Mouse (Mus musculus): Measurements from ENCODE around the gene Polr1a. TPM values are rescaled to one million over a fixed set of nuclear protein-coding genes. Genes with fewer than 3 reads are reported as not detected.

The Polr1a gene
- polyA plus RNA-seq, 1 experiment = not detected

GRCm38 (mm10) chr6:71987546-71988248, 78.8 kb downstream of the Polr1a start:
- Histone ChIP-seq H3K27ac (ENCODE audit: insufficient read depth, low read depth, low read length) (no peak overlapping the region), H3K4me1 (ENCODE audit: control insufficient read depth, insufficient read depth, low read length) (peaks cover 25% of the 10 kb centered on the region), H3K4me3 (ENCODE audit: insufficient read depth, low read depth, low read length) (no peak overlapping the region)
- TF ChIP-seq POLR2A (IDR thresholded peaks at IDR 0.05; ENCODE audit: insufficient read depth, low read depth, low read length) (no peak), CTCF (IDR thresholded peaks at IDR 0.05; ENCODE audit: insufficient read depth, low read depth, low read length) (no peak)
- 89% methylated on average over 7 of the region's 7 CpGs for WGBS

GRCm38 (mm10) chr6:71989647-71990351, 80.9 kb downstream of the Polr1a start:
- H3K27ac ChIP-seq (ENCODE audit: insufficient read depth, low read depth, low read length) = no peak overlapping the region
- no peak for TF ChIP-seq CTCF (IDR thresholded peaks at IDR 0.05; ENCODE audit: insufficient read depth, low read depth, low read length)
- 55% methylated on average over 8 of the region's 8 CpGs for WGBS
- peaks cover 25% of the 10 kb centered on the region for H3K4me1 ChIP-seq (ENCODE audit: control insufficient read depth, insufficient read depth, low read length)
- no peak overlapping the region for H3K4me3 ChIP-seq (ENCODE audit: insufficient read depth, low read depth, low read length)

DNA sequence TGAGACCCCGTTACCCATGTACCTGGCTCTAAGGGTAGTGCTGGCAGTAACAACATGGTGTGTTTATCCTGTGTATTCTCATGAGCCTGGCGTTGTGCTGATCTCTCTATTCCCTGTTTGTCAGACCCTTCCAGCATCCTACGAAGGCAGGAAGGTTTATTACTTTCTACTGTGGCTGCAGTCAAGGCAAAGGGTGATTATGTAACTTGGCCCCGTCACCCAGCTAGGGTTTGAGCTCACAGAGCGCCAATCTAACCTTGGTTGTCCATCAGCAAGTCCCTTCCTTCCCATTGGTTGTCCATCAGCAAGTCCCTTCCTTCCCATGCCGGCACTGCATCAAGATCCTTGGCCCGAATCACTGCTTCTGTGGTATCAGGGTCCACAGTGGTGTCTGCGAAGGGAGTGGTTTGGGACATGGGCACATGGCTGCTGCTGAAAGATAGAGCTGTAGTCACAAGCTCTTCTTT, 81.6 kb downstream of the Polr1a start:
- H3K4me3 ChIP-seq (ENCODE audit: insufficient read depth, low read depth, low read length) = no peak overlapping the region
- H3K27ac ChIP-seq (ENCODE audit: insufficient read depth, low read depth, low read length) = no peak overlapping the region
- H3K4me1 ChIP-seq (ENCODE audit: control insufficient read depth, insufficient read depth, low read length) = peaks cover 25% of the 10 kb centered on the region
- TF ChIP-seq POLR2A (IDR thresholded peaks at IDR 0.05; ENCODE audit: insufficient read depth, low read depth, low read length) (no peak), CTCF (IDR thresholded peaks at IDR 0.05; ENCODE audit: insufficient read depth, low read depth, low read length) (no peak)
- WGBS = 86% methylated on average over 8 of the region's 8 CpGs

DNA sequence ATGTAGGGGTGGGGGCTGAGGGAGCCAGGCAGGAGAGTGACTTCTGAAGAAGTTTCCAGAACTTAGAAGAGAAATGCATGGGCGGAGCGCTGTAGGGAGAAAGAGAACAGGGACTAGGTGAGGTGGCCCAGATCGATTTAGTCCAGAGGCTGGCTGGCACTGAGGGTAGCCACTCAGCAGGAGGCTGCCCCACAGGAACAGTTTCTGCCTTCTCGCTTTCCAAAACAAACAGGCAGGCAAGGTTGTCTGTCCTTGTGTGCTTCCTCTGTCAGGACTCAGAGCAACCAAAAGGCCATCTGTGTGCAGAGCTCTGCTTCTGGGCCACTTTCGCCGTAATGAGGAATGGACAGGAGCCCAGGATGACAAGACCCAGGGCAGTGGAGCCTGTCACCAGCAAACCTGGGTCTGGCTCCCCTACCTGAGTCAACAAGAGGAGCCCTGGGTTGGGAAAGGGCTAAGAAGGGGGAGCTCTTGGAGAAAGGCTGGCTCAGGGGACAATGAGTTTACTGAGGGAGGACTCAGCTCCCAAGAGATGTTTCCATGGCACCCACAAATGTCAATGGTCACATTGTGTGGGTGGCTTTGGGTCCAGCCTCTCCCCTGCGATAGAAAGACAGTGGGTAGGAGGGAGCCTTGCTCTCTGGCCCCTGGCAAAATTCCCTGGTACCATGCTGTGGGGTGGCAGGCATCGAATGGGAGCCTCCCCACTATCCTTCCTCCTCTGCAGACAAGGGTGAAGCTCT, 82.5 kb downstream of the Polr1a start:
- WGBS = 53% methylated on average over 8 of the region's 8 CpGs
- no peak for TF ChIP-seq POLR2A (IDR thresholded peaks at IDR 0.05; ENCODE audit: insufficient read depth, low read depth, low read length)
- TF ChIP-seq CTCF (IDR thresholded peaks at IDR 0.05; ENCODE audit: insufficient read depth, low read depth, low read length) = no peak
- Histone ChIP-seq H3K4me3 (ENCODE audit: insufficient read depth, low read depth, low read length) (no peak overlapping the region), H3K4me1 (ENCODE audit: control insufficient read depth, insufficient read depth, low read length) (peaks cover 25% of the 10 kb centered on the region), H3K27ac (ENCODE audit: insufficient read depth, low read depth, low read length) (0 out of 2 replicates have a peak overlapping the region, but pooled peaks have one; percentile 36)

DNA sequence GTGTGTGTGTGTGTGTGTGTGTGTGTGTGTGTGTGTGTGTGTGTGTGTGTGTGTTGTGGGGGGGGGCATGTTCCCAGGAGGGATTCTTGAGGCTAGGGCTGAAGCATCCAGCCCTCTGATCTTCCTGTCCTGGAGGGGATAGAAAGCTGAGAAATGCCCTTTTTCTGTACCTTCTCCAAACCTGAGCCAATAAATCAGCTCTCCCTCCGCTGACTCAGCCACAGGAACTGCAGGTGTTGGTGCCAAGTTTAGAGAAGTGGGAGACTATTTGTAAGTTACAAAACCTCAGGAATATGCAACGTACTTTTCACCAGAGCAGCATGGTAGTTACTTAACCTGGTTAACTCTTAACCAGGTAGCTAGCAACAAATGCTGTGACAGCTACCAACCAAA, 83.1 kb downstream of the Polr1a start:
- Histone ChIP-seq H3K27ac (ENCODE audit: insufficient read depth, low read depth, low read length) (0 out of 2 replicates have a peak overlapping the region, but pooled peaks have one; percentile 36), H3K4me1 (ENCODE audit: control insufficient read depth, insufficient read depth, low read length) (peaks cover 25% of the 10 kb centered on the region), H3K4me3 (ENCODE audit: insufficient read depth, low read depth, low read length) (no peak overlapping the region)
- TF ChIP-seq POLR2A (IDR thresholded peaks at IDR 0.05; ENCODE audit: insufficient read depth, low read depth, low read length) (no peak), CTCF (IDR thresholded peaks at IDR 0.05; ENCODE audit: insufficient read depth, low read depth, low read length) (no peak)
- 49% methylated on average over 2 of the region's 2 CpGs for WGBS

DNA sequence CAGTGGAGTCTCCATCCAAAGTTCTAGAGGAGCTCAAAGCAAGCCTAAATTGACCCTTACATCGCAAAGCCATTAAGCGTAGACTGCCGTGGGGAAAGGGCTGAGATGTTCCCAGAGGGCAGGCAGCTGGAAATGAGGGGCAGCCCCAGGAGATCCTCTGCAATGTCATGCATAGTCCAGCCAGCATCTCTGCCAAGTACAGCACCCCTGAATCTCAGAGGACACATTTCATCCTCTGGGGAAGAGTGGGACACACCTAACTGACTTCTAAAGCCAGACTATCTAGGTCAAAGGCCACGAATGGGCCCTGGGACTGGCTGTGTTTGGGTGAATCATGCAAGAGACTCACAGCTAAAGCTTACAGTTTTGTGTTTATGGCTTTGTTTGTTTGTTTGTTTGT, 85.2 kb downstream of the Polr1a start:
- Histone ChIP-seq H3K4me3 (ENCODE audit: insufficient read depth, low read depth, low read length) (no peak overlapping the region), H3K4me1 (ENCODE audit: control insufficient read depth, insufficient read depth, low read length) (peaks cover 25% of the 10 kb centered on the region), H3K27ac (ENCODE audit: insufficient read depth, low read depth, low read length) (no peak overlapping the region)
- TF ChIP-seq CTCF (IDR thresholded peaks at IDR 0.05; ENCODE audit: insufficient read depth, low read depth, low read length) = no peak
- no peak for TF ChIP-seq POLR2A (IDR thresholded peaks at IDR 0.05; ENCODE audit: insufficient read depth, low read depth, low read length)
- 88% methylated on average over 4 of the region's 4 CpGs for WGBS

GRCm38 (mm10) chr6:71995081-71995480, 86.2 kb downstream of the Polr1a start:
- Histone ChIP-seq H3K27ac (ENCODE audit: insufficient read depth, low read depth, low read length) (no peak overlapping the region), H3K4me3 (ENCODE audit: insufficient read depth, low read depth, low read length) (no peak overlapping the region), H3K4me1 (ENCODE audit: control insufficient read depth, insufficient read depth, low read length) (peaks cover 21% of the 10 kb centered on the region)
- WGBS = 83% methylated on average over 3 of the region's 3 CpGs
- TF ChIP-seq POLR2A (IDR thresholded peaks at IDR 0.05; ENCODE audit: insufficient read depth, low read depth, low read length) (no peak), CTCF (IDR thresholded peaks at IDR 0.05; ENCODE audit: insufficient read depth, low read depth, low read length) (no peak)

GRCm38 (mm10) chr6:71997215-71997614, 88.4 kb downstream of the Polr1a start:
- H3K27ac ChIP-seq (ENCODE audit: insufficient read depth, low read depth, low read length) = no peak overlapping the region
- 96% methylated on average over 1 of the region's 1 CpGs for WGBS

More at GRCm38 (mm10) chr6:71997215-71997614, 88.4 kb downstream of the Polr1a start:
- H3K4me1 ChIP-seq (ENCODE audit: control insufficient read depth, insufficient read depth, low read length) = peaks cover 4% of the 10 kb centered on the region
- TF ChIP-seq CTCF (IDR thresholded peaks at IDR 0.05; ENCODE audit: insufficient read depth, low read depth, low read length) (no peak), POLR2A (IDR thresholded peaks at IDR 0.05; ENCODE audit: insufficient read depth, low read depth, low read length) (no peak)
- H3K4me3 ChIP-seq (ENCODE audit: insufficient read depth, low read depth, low read length) = no peak overlapping the region
